Mouse (Mus musculus): ENCODE data around the gene Chd3.

DNA sequence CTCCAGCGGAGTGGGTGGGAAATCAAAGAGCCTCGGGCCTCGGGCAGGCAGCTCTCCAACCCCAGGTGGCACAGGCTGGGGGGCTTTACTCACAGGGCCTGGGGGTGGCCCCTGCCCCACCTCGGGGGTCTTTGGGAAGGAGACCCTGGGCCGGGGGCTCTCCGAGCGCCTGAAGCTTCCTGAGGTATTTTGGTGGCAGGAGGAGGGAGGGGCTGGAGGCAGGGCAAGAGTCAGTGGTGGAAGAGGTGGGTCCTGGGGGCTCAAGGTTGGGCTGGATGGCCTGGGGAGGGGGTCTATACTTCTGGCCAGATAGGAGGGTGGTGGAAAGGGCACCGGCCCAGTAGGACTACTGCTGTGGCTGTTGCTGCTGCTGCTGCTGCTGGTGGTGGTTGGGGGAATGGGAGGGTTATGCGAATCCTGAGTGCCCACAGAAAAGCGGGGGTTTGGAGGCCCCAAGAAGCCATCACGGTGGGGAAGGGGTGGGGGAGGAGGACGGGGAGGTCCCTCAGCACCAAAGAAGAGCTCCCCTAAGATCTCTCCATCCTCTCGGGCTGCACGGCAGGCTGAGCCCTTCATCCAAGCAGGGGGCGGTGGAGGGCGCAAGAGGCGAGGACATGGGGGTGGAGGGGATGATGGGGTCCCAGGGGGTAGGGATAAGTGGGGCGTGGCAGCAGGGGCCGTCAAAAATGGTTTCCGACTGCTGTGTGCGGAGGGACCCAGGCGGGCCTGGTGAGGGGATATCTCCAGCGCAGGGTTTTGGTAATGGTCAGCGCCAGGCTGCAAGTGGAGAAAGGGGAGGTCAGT lies 36.4 kb upstream of the Chd3 start:
- no peak for TF ChIP-seq ELF1 (IDR thresholded peaks at IDR 0.05; ENCODE audit: low read depth, low read length)
- no peak for TF ChIP-seq POLR2A (IDR thresholded peaks at IDR 0.05; ENCODE audit: low read depth, low read length)
- no peak for TF ChIP-seq EP300 (IDR thresholded peaks at IDR 0.05; ENCODE audit: low read length)
- no peak for TF ChIP-seq E2F4 (IDR thresholded peaks at IDR 0.05; ENCODE audit: insufficient replicate concordance, low read depth, low read length)
- no peak for TF ChIP-seq MAZ (IDR thresholded peaks at IDR 0.05; ENCODE audit: low read depth, low read length)
- no peak for TF ChIP-seq CHD1 (IDR thresholded peaks at IDR 0.05; ENCODE audit: low read depth, low read length)
- no peak for TF ChIP-seq UBTF (IDR thresholded peaks at IDR 0.05; ENCODE audit: low read depth, low read length)
- TF ChIP-seq USF1 (IDR thresholded peaks at IDR 0.05; ENCODE audit: low read depth, low read length) = no peak
- no peak for TF ChIP-seq CTCF (conservative IDR thresholded peaks at IDR 0.05 in 1 of 2, IDR thresholded peaks at IDR 0.05 in 1 of 2; ENCODE audit: low read depth in 2 of 2, low read length in 2 of 2)
- TF ChIP-seq BHLHE40 (IDR thresholded peaks at IDR 0.05; ENCODE audit: low read depth, low read length) = no peak
- TF ChIP-seq JUN (IDR thresholded peaks at IDR 0.05; ENCODE audit: insufficient read depth, low read depth, low read length) = no peak
- TF ChIP-seq NELFE (IDR thresholded peaks at IDR 0.05; ENCODE audit: low read depth, low read length) = no peak
- TF ChIP-seq RCOR1 (conservative IDR thresholded peaks at IDR 0.05; ENCODE audit: low read depth, low read length) = no peak

Measured in CH12.LX (cell line).